8 mouse cellular contexts compared by ENCODE assay signal in genomic region chr2:32908272-32908671, GRCm38 (mm10). TPM values are rescaled to one million over a fixed set of nuclear protein-coding genes. Genes with fewer than 3 reads are reported as not detected.
A peak's percentile ranks its signal among the peaks of the same experiment; 100 is the strongest.
DNase-seq lines count a peak whose midpoint lies in the region; ATAC-seq and TF ChIP-seq lines count a peak whose summit lies in the region.

No protein-coding gene starts in this region.

- 0 out of 2 replicates have a peak overlapping the region, but pooled peaks have one; percentile 21 for H3K9ac ChIP-seq in embryonic facial prominence, embryonic 14.5 days (ENCODE audit: low read depth, low read length)
- peak overlapping the region; percentile 8; the same call in 1 of the 2 replicates for H3K9ac ChIP-seq in limb, embryonic 12.5 days (replicated peaks)
- H3K9ac ChIP-seq in midbrain, postnatal 0 days (replicated peaks; ENCODE audit: low read length, poor library complexity, severe bottlenecking) = 0 out of 2 replicates have a peak overlapping the region, but pooled peaks have one; percentile 29

- no peak for TF ChIP-seq CTCF in midbrain, postnatal 0 days (IDR thresholded peaks at IDR 0.05)

- WGBS in embryonic facial prominence, embryonic 14.5 days = 8% methylated on average over 6 of the region's 6 CpGs
- 18% methylated on average over 6 of the region's 6 CpGs for WGBS in limb, embryonic 12.5 days
- 17% methylated on average over 6 of the region's 6 CpGs for WGBS in midbrain, postnatal 0 days

- DNase-seq in layer of hippocampus, postnatal 10 days (ENCODE audit: low spot score in 2 of 2) = peak; percentile 42 to 60
- no peak for DNase-seq in layer of hippocampus, postnatal 25 days (ENCODE audit: extremely low spot score in 1 of 2, low spot score in 1 of 2)
- peak; percentile 93 for DNase-seq in embryonic facial prominence, embryonic 14.5 days (ENCODE audit: low spot score)
- DNase-seq in heart, postnatal 36 days = peak; percentile 51 to 56
- DNase-seq in midbrain, postnatal 0 days (ENCODE audit: low spot score) = peak; percentile 82
- DNase-seq in natural killer cell, adult 2 months (ENCODE audit: low spot score in 2 of 2) = no peak

- peak; percentile 70 for ATAC-seq in embryonic facial prominence, embryonic 14.5 days (ENCODE audit: low read depth)
- ATAC-seq in limb, embryonic 12.5 days (ENCODE audit: insufficient number of reproducible peaks, insufficient read depth, low FRiP score, low TSS enrichment, low read depth) = 0 out of 2 replicates have a peak, but pooled peaks have one; percentile 37
- ATAC-seq in midbrain, postnatal 0 days (ENCODE audit: low FRiP score) = no peak; the same call in 1 of the 2 replicates
- ATAC-seq in erythroid progenitor cell, adult 5-6 weeks (replicated peaks; ENCODE audit: low FRiP score, poor library complexity, severe bottlenecking) = no peak

- no peaks in the 10 kb centered on the region for H3K9me3 ChIP-seq in embryonic facial prominence, embryonic 14.5 days (ENCODE audit: control insufficient read depth, low read length)
- H3K9me3 ChIP-seq in limb, embryonic 12.5 days = no peaks in the 10 kb centered on the region
- no peaks in the 10 kb centered on the region for H3K9me3 ChIP-seq in midbrain, postnatal 0 days (ENCODE audit: low read length)

- H3K4me2 ChIP-seq in embryonic facial prominence, embryonic 14.5 days (ENCODE audit: low read depth, low read length) = no peak overlapping the region
- H3K4me2 ChIP-seq in limb, embryonic 12.5 days = peak overlapping the region; percentile 8; the same call in 1 of the 2 replicates
- no peak overlapping the region for H3K4me2 ChIP-seq in midbrain, postnatal 0 days (ENCODE audit: low read depth, low read length, poor library complexity, severe bottlenecking)

- H3K4me1 ChIP-seq in embryonic facial prominence, embryonic 14.5 days (ENCODE audit: control insufficient read depth, insufficient read depth, low read length) = peaks cover 14% of the 10 kb centered on the region
- peaks cover 38% of the 10 kb centered on the region for H3K4me1 ChIP-seq in limb, embryonic 12.5 days (replicated peaks)
- H3K4me1 ChIP-seq in midbrain, postnatal 0 days (ENCODE audit: insufficient read depth, low read length) = 0 out of 2 replicates have a peak, but pooled peaks cover 3% of the 10 kb centered on the region

- peaks cover 30% of the 10 kb centered on the region for H3K36me3 ChIP-seq in embryonic facial prominence, embryonic 14.5 days (ENCODE audit: control insufficient read depth, insufficient read depth, low read length)
- H3K36me3 ChIP-seq in limb, embryonic 12.5 days = peaks cover 50% of the 10 kb centered on the region
- H3K36me3 ChIP-seq in midbrain, postnatal 0 days (ENCODE audit: insufficient read depth, low read length) = peaks cover 15% of the 10 kb centered on the region

- intact Hi-C loops in heart, postnatal 36 days (cut with DNase I) = no loop called here

- H3K4me3 ChIP-seq in embryonic facial prominence, embryonic 14.5 days (ENCODE audit: low read depth, low read length) = no peak overlapping the region
- H3K4me3 ChIP-seq in limb, embryonic 12.5 days (replicated peaks) = no peak overlapping the region
- H3K4me3 ChIP-seq in midbrain, postnatal 0 days (ENCODE audit: low read depth, low read length) = no peak overlapping the region

- H3K27ac ChIP-seq in embryonic facial prominence, embryonic 14.5 days (replicated peaks; ENCODE audit: low read depth, low read length) = peak overlapping the region; percentile 72
- peak overlapping the region; percentile 78 for H3K27ac ChIP-seq in limb, embryonic 12.5 days
- peak overlapping the region; percentile 51 for H3K27ac ChIP-seq in midbrain, postnatal 0 days (ENCODE audit: low read depth, low read length)

- H3K27me3 ChIP-seq in embryonic facial prominence, embryonic 14.5 days (replicated peaks; ENCODE audit: control insufficient read depth, insufficient read depth, low read length) = no peaks in the 10 kb centered on the region
- H3K27me3 ChIP-seq in limb, embryonic 12.5 days = no peaks in the 10 kb centered on the region
- no peaks in the 10 kb centered on the region for H3K27me3 ChIP-seq in midbrain, postnatal 0 days (ENCODE audit: insufficient read depth, low read length)

RNA-seq across cellular contexts. Expression of gene Fam129b, which starts 32.4 kb away (rescaled TPM):
- total RNA-seq in layer of hippocampus, postnatal 10 days (2021) = 10 to 100 TPM; 22.6 to 26.3 TPM
- total RNA-seq in layer of hippocampus, postnatal 25 days (2021) = 10 to 100 TPM; 15.1 to 15.7 TPM
- 38.4 and 39.0 TPM in 2 replicates for polyA plus RNA-seq in embryonic facial prominence, embryonic 14.5 days (2014; fragmentation: Nextera tagmentation; extraction: Ambion mirVana)
- 10 to 100 TPM; 22.5 to 26.9 TPM for total RNA-seq in heart, postnatal 36 days (2021)
- polyA plus RNA-seq in limb, embryonic 12.5 days (2016; fragmentation: Nextera tagmentation; extraction: Ambion mirVana) = 48.0 and 48.1 TPM in 2 replicates
- total RNA-seq in midbrain, postnatal 0 days (2014; rRNA removed) = 39.5 and 40.9 TPM in 2 replicates
- 17.7 and 18.1 TPM in 2 replicates for polyA plus RNA-seq in midbrain, postnatal 0 days (2015; fragmentation: Nextera tagmentation; extraction: Ambion mirVana)
- total RNA-seq in erythroid progenitor cell, adult 5-6 weeks (2015; ENCODE audit: low replicate concordance) = 2.2 and 8.8 TPM in 2 replicates
- 5.0 and 11.5 TPM in 2 replicates for total RNA-seq in erythroid progenitor cell, adult 5-6 weeks (2017; ENCODE audit: low replicate concordance)

RNA-seq across cellular contexts. Expression of gene Rpl12, which starts 53.1 kb away (rescaled TPM):
- total RNA-seq in layer of hippocampus, postnatal 10 days (2021) = 100 to 1,000 TPM; 155 to 179 TPM
- total RNA-seq in layer of hippocampus, postnatal 25 days (2021) = 100 to 1,000 TPM; 101 to 110 TPM
- 224 and 237 TPM in 2 replicates for polyA plus RNA-seq in embryonic facial prominence, embryonic 14.5 days (2014; fragmentation: Nextera tagmentation; extraction: Ambion mirVana)
- 10 to 100 TPM; 56.4 to 65.9 TPM for total RNA-seq in heart, postnatal 36 days (2021)
- polyA plus RNA-seq in limb, embryonic 12.5 days (2016; fragmentation: Nextera tagmentation; extraction: Ambion mirVana) = 184 and 185 TPM in 2 replicates
- 173 and 196 TPM in 2 replicates for total RNA-seq in midbrain, postnatal 0 days (2014; rRNA removed)
- polyA plus RNA-seq in midbrain, postnatal 0 days (2015; fragmentation: Nextera tagmentation; extraction: Ambion mirVana) = 102 and 107 TPM in 2 replicates
- total RNA-seq in erythroid progenitor cell, adult 5-6 weeks (2015; ENCODE audit: low replicate concordance) = 414 and 420 TPM in 2 replicates
- total RNA-seq in erythroid progenitor cell, adult 5-6 weeks (2017; ENCODE audit: low replicate concordance) = 266 and 285 TPM in 2 replicates

RNA-seq across cellular contexts. Expression of gene Lrsam1, which starts 53.1 kb away (rescaled TPM):
- total RNA-seq in layer of hippocampus, postnatal 10 days (2021) = 10 to 100 TPM; 36.5 to 40.4 TPM
- total RNA-seq in layer of hippocampus, postnatal 25 days (2021) = 10 to 100 TPM; 35.6 to 36.1 TPM
- 9.2 and 10.9 TPM in 2 replicates for polyA plus RNA-seq in embryonic facial prominence, embryonic 14.5 days (2014; fragmentation: Nextera tagmentation; extraction: Ambion mirVana)
- total RNA-seq in heart, postnatal 36 days (2021) = 10 to 100 TPM; 14.1 to 17.0 TPM
- polyA plus RNA-seq in limb, embryonic 12.5 days (2016; fragmentation: Nextera tagmentation; extraction: Ambion mirVana) = 10.4 and 11.8 TPM in 2 replicates
- 31.4 and 37.3 TPM in 2 replicates for total RNA-seq in midbrain, postnatal 0 days (2014; rRNA removed)
- 25.3 and 26.2 TPM in 2 replicates for polyA plus RNA-seq in midbrain, postnatal 0 days (2015; fragmentation: Nextera tagmentation; extraction: Ambion mirVana)
- total RNA-seq in erythroid progenitor cell, adult 5-6 weeks (2015; ENCODE audit: low replicate concordance) = 3.8 TPM in 1 of 2 replicates, not detected in the other
- 0.30 and 1.0 TPM in 2 replicates for total RNA-seq in erythroid progenitor cell, adult 5-6 weeks (2017; ENCODE audit: low replicate concordance)

Comparison
In these comparisons a context has a peak if more than half of its experiments do, and no peak if none do; other contexts are left out.
1. DNase-seq: peak in layer of hippocampus, postnatal 10 days (2 of 2), embryonic facial prominence, embryonic 14.5 days (single experiment), heart, postnatal 36 days (2 of 2) and midbrain, postnatal 0 days (single experiment); none in layer of hippocampus, postnatal 25 days (0 of 2) and natural killer cell, adult 2 months (0 of 2).
2. ATAC-seq: peak in embryonic facial prominence, embryonic 14.5 days (single experiment) and limb, embryonic 12.5 days (single experiment); none in midbrain, postnatal 0 days (single experiment) and erythroid progenitor cell, adult 5-6 weeks (single experiment).
3. Peak in every context shown above with its lines, with median percentiles within 50 percentile points of each other: H3K27ac ChIP-seq and H3K9ac ChIP-seq.